Mouse (Mus musculus) B cell, adult 67 days (primary cell): Measurements from ENCODE around the gene Tcirg1. TPM values are rescaled to one million over a fixed set of nuclear protein-coding genes. Genes with fewer than 3 reads are reported as not detected.

Source experiments
- total RNA-seq, 2 experiments: library from RNA; stranded (reverse); gene quantifications; 4 replicates each; pipeline ENCODE4 v1.2.4; 2023

Tcirg1 gene
- 100 to 1,000 TPM; 149 to 153 TPM for total RNA-seq

GRCm38 (mm10) chr19:3906795-3907786, at the start of gene Tcirg1:
Gene Tcirg1 (minus strand): TSS chr19:3907133.

GRCm38 (mm10) chr19:3935032-3935895, 28.3 kb upstream of the Tcirg1 start, which contains the start of gene Unc93b1:
Gene Unc93b1 (plus strand): TSS chr19:3935186.

GRCm38 (mm10) chr19:3929211-3929941, 22.4 kb upstream of the Tcirg1 start, which contains the start of gene Aldh3b1:
Gene Aldh3b1 (minus strand): TSS chr19:3929808.

DNA sequence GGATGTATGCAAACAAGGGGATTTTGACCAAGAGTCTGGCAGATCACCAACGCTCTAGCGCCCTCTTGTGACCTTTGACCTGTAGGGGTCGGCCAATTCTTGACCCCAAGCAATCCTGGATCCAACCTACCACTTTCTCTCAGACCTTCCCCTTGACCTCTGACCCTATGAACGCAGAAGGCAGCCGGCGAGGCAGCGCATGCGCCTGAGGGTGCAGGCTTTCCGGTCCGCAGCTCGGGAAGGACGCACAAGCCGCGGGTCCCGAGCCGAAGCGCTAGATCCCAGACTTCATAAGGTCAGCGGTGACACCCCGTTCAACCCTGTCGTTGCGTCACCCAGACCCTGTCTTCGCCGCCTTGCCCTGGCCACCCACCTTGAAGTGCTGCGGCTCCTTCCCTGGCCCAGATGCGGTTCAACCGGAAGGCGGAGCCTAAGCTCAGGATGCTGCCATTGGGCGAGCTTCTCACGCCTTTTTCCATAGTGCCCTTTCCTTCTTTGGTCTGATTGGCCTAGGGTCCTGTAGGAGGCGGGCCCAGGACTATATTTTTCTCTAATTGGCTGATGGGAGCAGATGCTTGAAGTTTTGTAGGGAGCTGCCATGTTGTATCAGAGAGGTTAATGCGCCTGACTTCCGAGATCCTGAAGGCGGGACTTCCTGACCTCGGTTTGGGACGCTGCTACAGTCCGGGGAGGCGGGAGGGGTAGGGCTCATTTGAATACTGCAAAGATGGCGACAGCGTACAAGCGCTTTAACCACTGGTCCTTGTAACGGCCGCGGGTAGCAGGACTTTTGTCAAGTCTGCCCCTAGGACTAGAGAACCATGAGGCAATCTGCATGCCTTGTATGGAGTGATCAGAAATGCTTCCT, 5.6 kb upstream of the Tcirg1 start, which contains the start of gene Ndufs8:
Gene Ndufs8, minus strand, starts transcription at position 438 of the 868 bp plus-strand sequence.

DNA sequence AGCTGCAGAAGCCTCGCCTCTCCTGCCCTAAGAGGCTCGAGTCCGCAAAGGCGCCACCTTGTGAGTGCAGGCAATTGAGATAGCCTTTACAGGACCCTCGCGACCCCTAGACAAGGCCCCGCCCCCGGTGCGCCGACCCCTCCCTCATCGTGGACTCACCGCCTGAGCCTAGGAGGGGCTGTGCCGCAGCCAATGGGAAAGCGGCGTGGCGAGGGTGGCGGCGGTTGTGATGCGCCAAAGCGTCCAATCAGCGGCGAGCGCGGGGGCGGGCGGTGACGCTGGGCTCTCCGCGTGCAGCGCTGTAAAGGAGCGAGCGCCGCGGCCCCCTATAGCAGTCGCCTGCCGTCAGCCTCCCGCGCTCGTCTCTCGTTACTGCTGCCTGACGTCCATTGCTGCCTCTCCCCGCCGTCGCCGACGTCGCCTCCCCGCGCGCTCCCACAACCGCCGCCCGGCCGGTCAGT, 55.4 kb downstream of the Tcirg1 start, which contains the start of gene Chka:
Gene Chka, plus strand, starts transcription at position 272 of the 461 bp plus-strand sequence.

Other genes with a start within 250 kb of the Tcirg1 start
- under 1 TPM; 0.39 to 0.49 TPM for gene Lrp5, start 220.6 kb downstream of the Tcirg1 start, total RNA-seq
- 1 to 10 TPM; 4.0 to 7.1 TPM for gene 1810055G02Rik, start 198.8 kb downstream of the Tcirg1 start, total RNA-seq
- 100 to 1,000 TPM; 125 to 140 TPM for gene Kmt5b, start 139.7 kb downstream of the Tcirg1 start, total RNA-seq
- 10 to 100 TPM; 66.9 to 67.9 TPM for gene Chka, start 55.4 kb downstream of the Tcirg1 start, total RNA-seq
- 10 to 100 TPM; 91.9 to 93.5 TPM for gene Ndufs8, start 5.6 kb upstream of the Tcirg1 start, total RNA-seq
- 1 to 10 TPM; 7.3 to 8.9 TPM for gene Aldh3b1, start 22.7 kb upstream of the Tcirg1 start, total RNA-seq
- 100 to 1,000 TPM; 597 to 689 TPM for gene Unc93b1, start 28.1 kb upstream of the Tcirg1 start, total RNA-seq
- under 1 TPM in 1 of 2 experiments, not detected in 1; 0.20 TPM for gene Aldh3b3, start 51.5 kb upstream of the Tcirg1 start, total RNA-seq
- gene Aldh3b2, start 65.2 kb upstream of the Tcirg1 start, total RNA-seq: under 1 TPM in 1 of 2 experiments, not detected in 1; 0.84 TPM
- not detected for gene Acy3, start 79.4 kb upstream of the Tcirg1 start, total RNA-seq
- gene Tbx10, start 85.6 kb upstream of the Tcirg1 start, total RNA-seq: not detected
- gene Nudt8, start 93.4 kb upstream of the Tcirg1 start, total RNA-seq: 10 to 100 TPM; 24.9 to 29.1 TPM
- 1 to 10 TPM; 5.3 to 6.7 TPM for gene Gm49405, start 93.5 kb upstream of the Tcirg1 start, total RNA-seq
- 10 to 100 TPM; 11.0 to 13.3 TPM for gene Doc2g, start 96.2 kb upstream of the Tcirg1 start, total RNA-seq
- 10 to 100 TPM; 80.9 to 93.3 TPM for gene Ndufv1, start 105.7 kb upstream of the Tcirg1 start, total RNA-seq
- 100 to 1,000 TPM; 131 to 150 TPM for gene Gstp1, start 130.9 kb upstream of the Tcirg1 start, total RNA-seq
- gene Gstp2, start 138.9 kb upstream of the Tcirg1 start, total RNA-seq: 10 to 100 TPM; 11.4 to 26.4 TPM
- gene Gstp3, start 152.4 kb upstream of the Tcirg1 start, total RNA-seq: not detected
- gene Cabp2, start 174.4 kb upstream of the Tcirg1 start, total RNA-seq: not detected
- gene Cdk2ap2, start 190.0 kb upstream of the Tcirg1 start, total RNA-seq: 100 to 1,000 TPM; 114 to 121 TPM
- gene Pitpnm1, start 192.9 kb upstream of the Tcirg1 start, total RNA-seq: 100 to 1,000 TPM; 227 to 233 TPM
- 100 to 1,000 TPM; 101 to 110 TPM for gene Aip, start 218.7 kb upstream of the Tcirg1 start, total RNA-seq
- gene Gpr152, start 232.7 kb upstream of the Tcirg1 start, total RNA-seq: 1 to 10 TPM in 1 of 2 experiments, under 1 TPM in 1; 0.93 to 1.0 TPM
- gene Cabp4, start 236.9 kb upstream of the Tcirg1 start, total RNA-seq: 1 to 10 TPM; 1.6 to 2.2 TPM
- gene Coro1b, start 241.5 kb upstream of the Tcirg1 start, total RNA-seq: 100 to 1,000 TPM; 148 to 156 TPM
- 100 to 1,000 TPM; 391 to 415 TPM for gene Ptprcap, start 246.5 kb upstream of the Tcirg1 start, total RNA-seq